In the genomic region with DNA sequence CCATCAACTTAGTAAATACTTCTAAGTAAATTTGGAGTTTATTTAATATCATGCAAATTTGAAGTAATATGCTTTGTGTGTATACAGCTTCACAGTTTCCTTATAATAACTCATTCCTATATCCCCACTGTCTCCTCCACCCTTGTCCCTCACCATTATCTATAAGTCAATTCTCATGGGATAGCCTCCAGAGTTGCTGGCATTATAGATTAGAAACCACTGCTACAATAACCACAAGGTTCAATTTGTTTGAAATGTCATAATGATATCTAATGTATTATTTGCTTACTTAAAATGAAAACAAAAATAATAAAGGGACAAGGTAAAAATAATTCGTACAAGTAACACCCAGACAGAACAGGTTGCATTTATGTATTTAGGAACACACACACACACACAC, we compare ENCODE assay signal across 23 mouse cellular contexts. TPM values are rescaled to one million over a fixed set of nuclear protein-coding genes. Genes with fewer than 3 reads are reported as not detected.
A peak's percentile ranks its signal among the peaks of the same experiment; 100 is the strongest.
DNase-seq lines count a peak whose midpoint lies in the region; ATAC-seq and TF ChIP-seq lines count a peak whose summit lies in the region.
"Had no signal": no experiment of that assay in that cellular context is flagged by ENCODE, and none has a peak within 500 bp of the region (broad histone marks: within the 10 kb centered on the region; RNA-seq: fewer than 3 reads in every experiment).

No protein-coding gene starts in this region.

- H3K9ac ChIP-seq in liver, embryonic 11.5 days (ENCODE audit: low read depth, low read length): no peak overlapping the region
- no peak overlapping the region for H3K9ac ChIP-seq in liver, postnatal 0 days (replicated peaks)
- H3K9ac ChIP-seq in liver, embryonic 14.5 days (replicated peaks): no peak overlapping the region
- H3K9ac ChIP-seq: forebrain, postnatal 0 days; heart, embryonic 13.5 days; hindbrain, embryonic 14.5 days had no signal

- H3K4me2 ChIP-seq in liver, embryonic 11.5 days: no peak overlapping the region
- H3K4me2 ChIP-seq in liver, postnatal 0 days (ENCODE audit: low read depth, low read length): no peak overlapping the region
- H3K4me2 ChIP-seq in liver, embryonic 14.5 days (ENCODE audit: low read depth): no peak overlapping the region
- H3K4me2 ChIP-seq: heart, embryonic 13.5 days; hindbrain, embryonic 14.5 days had no signal

- no peak for TF ChIP-seq CTCF in liver, postnatal 0 days (IDR thresholded peaks at IDR 0.05; ENCODE audit: low read depth)
- TF ChIP-seq CTCF in liver, embryonic 14.5 days (IDR thresholded peaks at IDR 0.05; ENCODE audit: low read depth): no peak
- TF ChIP-seq CTCF in gastrocnemius, adult 2 months (IDR thresholded peaks at IDR 0.05): no peak

- DNase-seq in liver, embryonic 11.5 days (ENCODE audit: low spot score): no peak
- DNase-seq in liver, postnatal 0 days: no peak
- DNase-seq in liver, embryonic 14.5 days (ENCODE audit: low read depth in 3 of 3, low spot score in 3 of 3): no peak
- no peak for DNase-seq in urinary bladder, postnatal 36 days (ENCODE audit: low spot score in 2 of 2)
- DNase-seq in gastrocnemius, adult 2 months: no peak
- DNase-seq in urinary bladder, adult 2 months (ENCODE audit: low spot score): no peak
- DNase-seq: adrenal gland, postnatal 10 days; cerebellum, adult 11-12 months; cerebellum, adult 8-10 months; cerebellum, postnatal 10 days; cerebellum, postnatal 36 days; forebrain, postnatal 0 days; gastrocnemius, postnatal 25 days; heart, adult 2 months; heart, postnatal 14 days; heart, postnatal 4 days had no signal

- WGBS in liver, embryonic 11.5 days: 58% methylated on average over 1 of the region's 1 CpGs
- WGBS in liver, postnatal 0 days (ENCODE audit: insufficient replicate concordance): 56% methylated on average over 1 of the region's 1 CpGs
- WGBS in liver, embryonic 14.5 days (ENCODE audit: insufficient replicate concordance): 50% methylated on average over 1 of the region's 1 CpGs

- H3K4me1 ChIP-seq in liver, embryonic 11.5 days (replicated peaks; ENCODE audit: control insufficient read depth, insufficient read depth, low read length): no peaks in the 10 kb centered on the region; the same call in 1 of the 2 replicates
- H3K4me1 ChIP-seq in liver, postnatal 0 days (ENCODE audit: insufficient read depth): no peaks in the 10 kb centered on the region
- H3K4me1 ChIP-seq in liver, embryonic 14.5 days (replicated peaks; ENCODE audit: control insufficient read depth in 2 of 2, insufficient read depth in 2 of 2, low read length in 1 of 2): peaks cover 0 to 9% of the 10 kb centered on the region in 2 experiments; a peak in 2 of 4 replicates

- TF ChIP-seq EP300 in liver, postnatal 0 days (IDR thresholded peaks at IDR 0.05; ENCODE audit: low read depth): no peak
- TF ChIP-seq EP300 in liver, embryonic 14.5 days (IDR thresholded peaks at IDR 0.05; ENCODE audit: low read depth): peak; percentile 22; the same call in 1 of the 2 replicates

- no peak overlapping the region for H3K4me3 ChIP-seq in liver, embryonic 11.5 days (ENCODE audit: low read depth, low read length)
- H3K4me3 ChIP-seq in liver, postnatal 0 days (ENCODE audit: low read depth, low read length): no peak overlapping the region
- no peak overlapping the region for H3K4me3 ChIP-seq in liver, embryonic 14.5 days (ENCODE audit: insufficient read depth in 1 of 2, low read depth in 2 of 2, low read length in 2 of 2)
- H3K4me3 ChIP-seq in gastrocnemius, adult 2 months: no peak overlapping the region
- H3K4me3 ChIP-seq: heart, adult 2 months; heart, embryonic 10.5 days; heart, embryonic 13.5 days had no signal

- intact Hi-C loops in gastrocnemius, adult 2 months (cut with DNase I): no loop called here

- H3K36me3 ChIP-seq in liver, embryonic 11.5 days (ENCODE audit: control insufficient read depth, insufficient read depth, low read length): no peaks in the 10 kb centered on the region
- H3K36me3 ChIP-seq in liver, postnatal 0 days (replicated peaks; ENCODE audit: insufficient read depth, low read length): no peaks in the 10 kb centered on the region
- no peaks in the 10 kb centered on the region for H3K36me3 ChIP-seq in liver, embryonic 14.5 days (replicated peaks; ENCODE audit: control insufficient read depth, insufficient read depth, low read depth)
- H3K36me3 ChIP-seq: heart, embryonic 10.5 days; heart, embryonic 13.5 days had no signal

- H3K27me3 ChIP-seq in liver, embryonic 11.5 days (replicated peaks; ENCODE audit: control insufficient read depth, insufficient read depth, low read length): no peaks in the 10 kb centered on the region
- no peaks in the 10 kb centered on the region for H3K27me3 ChIP-seq in liver, postnatal 0 days (ENCODE audit: insufficient read depth, low read length)
- no peaks in the 10 kb centered on the region for H3K27me3 ChIP-seq in liver, embryonic 14.5 days (ENCODE audit: control insufficient read depth, insufficient read depth, low read length)
- H3K27me3 ChIP-seq: heart, embryonic 13.5 days had no signal

- H3K9me3 ChIP-seq in liver, embryonic 11.5 days (ENCODE audit: control insufficient read depth, low read length): no peaks in the 10 kb centered on the region
- H3K9me3 ChIP-seq in liver, postnatal 0 days (ENCODE audit: low read length): no peaks in the 10 kb centered on the region
- H3K9me3 ChIP-seq in liver, embryonic 14.5 days (ENCODE audit: control insufficient read depth, low read length): no peaks in the 10 kb centered on the region
- H3K9me3 ChIP-seq: heart, embryonic 10.5 days; heart, embryonic 13.5 days had no signal

- ATAC-seq in liver, embryonic 11.5 days (replicated peaks; ENCODE audit: low FRiP score): peak; percentile 71; the same call in 1 of the 2 replicates
- no peak for ATAC-seq in liver, postnatal 0 days
- peak; percentile 36; the same call in 1 of the 2 replicates for ATAC-seq in common myeloid progenitor, adult 5-6 weeks (replicated peaks; ENCODE audit: low read depth, poor library complexity, severe bottlenecking)
- ATAC-seq in liver, embryonic 14.5 days (ENCODE audit: insufficient read depth): peak; percentile 73; the same call in 1 of the 2 replicates
- peak; percentile 93 for ATAC-seq in megakaryocyte-erythroid progenitor cell, adult 5-6 weeks (replicated peaks; ENCODE audit: low FRiP score, low TSS enrichment, poor library complexity, severe bottlenecking)
- ATAC-seq: forebrain, embryonic 14.5 days; forebrain, postnatal 0 days; hindbrain, postnatal 0 days had no signal

- H3K27ac ChIP-seq in liver, embryonic 11.5 days (ENCODE audit: low read depth, low read length): no peak overlapping the region
- H3K27ac ChIP-seq in liver, postnatal 0 days (ENCODE audit: low read depth): no peak overlapping the region
- H3K27ac ChIP-seq in liver, embryonic 14.5 days: no peak overlapping the region
- no peak overlapping the region for H3K27ac ChIP-seq in gastrocnemius, adult 2 months
- H3K27ac ChIP-seq: heart, embryonic 10.5 days; hindbrain, embryonic 14.5 days; hindbrain, postnatal 0 days had no signal

RNA-seq across cellular contexts. Expression of gene Sh3bgrl, which starts 31.7 kb away (rescaled TPM):
- 89.2 and 93.5 TPM in 2 replicates for polyA plus RNA-seq in liver, embryonic 11.5 days (2014; fragmentation: Nextera tagmentation; extraction: Ambion mirVana)
- 32.2 and 36.8 TPM in 2 replicates for polyA plus RNA-seq in liver, postnatal 0 days (2015; fragmentation: Nextera tagmentation; extraction: Ambion mirVana)
- 133 and 151 TPM in 2 replicates for total RNA-seq in common myeloid progenitor, adult 5-6 weeks (2017)
- 16.0 and 26.0 TPM in 2 replicates for polyA plus RNA-seq in liver, embryonic 14.5 days (2012; rRNA removed)
- 28.5 and 29.9 TPM in 2 replicates for polyA plus RNA-seq in liver, embryonic 14.5 days (2014; fragmentation: Nextera tagmentation; extraction: Ambion mirVana)
- 101 and 104 TPM in 2 replicates for total RNA-seq in megakaryocyte-erythroid progenitor cell, adult 5-6 weeks (2014; fragmentation: Nextera tagmentation)
- total RNA-seq in megakaryocyte-erythroid progenitor cell, adult 5-6 weeks (2017): 137 and 174 TPM in 2 replicates
- total RNA-seq in gastrocnemius, adult 2 months (2021): 10 to 100 TPM; 10.7 to 12.7 TPM
- 148 and 211 TPM in 2 replicates for polyA plus RNA-seq in urinary bladder, adult 2 months (2012; rRNA removed)
